Mouse (Mus musculus) kidney, postnatal 14 days (tissue): ENCODE measurements at regions not wholly inside any gene's neighbourhood (a gene's known extent, or its start where the extent isn't known, plus 50 kb on each side); places are given as distances from the start of the nearest gene placed in this dataset.

Experiments used
- DNase-seq: peaks from one replicate; pipeline ENCODE4 v3.0.0; 2022; ENCODE audit warnings: mixed read lengths

- DNase-seq = peak; percentile 81
These were observed 109.2 kb downstream of the Ets2 start for GRCm38 (mm10) chr16:95811092-95811491.

- DNase-seq = no peak
These were observed 107.4 kb downstream of the Ets2 start for GRCm38 (mm10) chr16:95809127-95809876.

- DNase-seq = no peak
These were observed 104.6 kb downstream of the Ets2 start for GRCm38 (mm10) chr16:95806510-95806909.

- no peak for DNase-seq
These were observed 102.3 kb downstream of the Ets2 start for GRCm38 (mm10) chr16:95804199-95804598.

GRCm38 (mm10) chr16:95802641-95803040, 100.8 kb downstream of the Ets2 start:
- no peak for DNase-seq

- no peak for DNase-seq
These were observed 100.3 kb downstream of the Ets2 start for GRCm38 (mm10) chr16:95802207-95802606.

- no peak for DNase-seq
These were observed 99.1 kb downstream of the Ets2 start for GRCm38 (mm10) chr16:95800911-95801442.

- DNase-seq = no peak
These were observed 96.7 kb downstream of the Ets2 start for GRCm38 (mm10) chr16:95798582-95798981.

- DNase-seq = no peak
These were observed 96.2 kb downstream of the Ets2 start for GRCm38 (mm10) chr16:95798099-95798498.

- DNase-seq = no peak
These were observed 95.3 kb downstream of the Ets2 start for GRCm38 (mm10) chr16:95797141-95797540.

GRCm38 (mm10) chr16:95794876-95795275, 93.0 kb downstream of the Ets2 start:
- DNase-seq = no peak

- no peak for DNase-seq
These were observed 92.4 kb downstream of the Ets2 start for GRCm38 (mm10) chr16:95794281-95794727.

- peak; percentile 63 for DNase-seq
These were observed 88.8 kb downstream of the Ets2 start for GRCm38 (mm10) chr16:95790691-95791090.

- DNase-seq = no peak
These were observed 87.7 kb downstream of the Ets2 start for GRCm38 (mm10) chr16:95789548-95789947.

GRCm38 (mm10) chr16:95781681-95782080, 79.8 kb downstream of the Ets2 start:
- no peak for DNase-seq

- no peak for DNase-seq
These were observed 78.6 kb downstream of the Ets2 start for GRCm38 (mm10) chr16:95780431-95780830.

- no peak for DNase-seq
These were observed 77.2 kb downstream of the Ets2 start for GRCm38 (mm10) chr16:95778845-95779722.

GRCm38 (mm10) chr16:95778173-95778572, 76.3 kb downstream of the Ets2 start:
- DNase-seq = no peak

- DNase-seq = no peak
These were observed 74.9 kb downstream of the Ets2 start for GRCm38 (mm10) chr16:95776610-95777363.

- no peak for DNase-seq
These were observed 74.1 kb downstream of the Ets2 start for GRCm38 (mm10) chr16:95776010-95776409.

- no peak for DNase-seq
These were observed 73.5 kb downstream of the Ets2 start for GRCm38 (mm10) chr16:95775361-95775760.

- no peak for DNase-seq
These were observed 71.3 kb downstream of the Ets2 start for GRCm38 (mm10) chr16:95773151-95773550.
